Mouse (Mus musculus) intestine, embryonic 14.5 days (tissue): Measurements from ENCODE around the gene Dnttip1. TPM values are rescaled to one million over a fixed set of nuclear protein-coding genes. Genes with fewer than 3 reads are reported as not detected.

Experiments used
- ATAC-seq: fragments of 200-750 bp; cut with Nextera tagmentation; replicated peaks from 2 replicates; pipeline ENCODE4 v1.8.0; 2017; ENCODE audit warnings: low read depth, moderate number of reproducible peaks, moderate TSS enrichment, moderate library complexity; ENCODE audit not compliant: low FRiP score, low TSS enrichment
- DNase-seq: peaks from one replicate; pipeline ENCODE4 v3.0.0-alpha.2; 2018; ENCODE audit warnings: low spot score
- H3K27ac ChIP-seq: fragments of 300-500 bp; sonication (generic); 2 replicates; pipeline ENCODE4 v1.5.1; 2014; ENCODE audit warnings: low read depth, mild to moderate bottlenecking, control low read depth
- H3K27me3 ChIP-seq: fragments of 300-500 bp; sonication (generic); replicated peaks from 2 replicates; pipeline ENCODE4 v1.6.1; 2014; ENCODE audit warnings: low read length, control low read depth; ENCODE audit not compliant: control insufficient read depth, insufficient read depth
- H3K36me3 ChIP-seq: fragments of 300-500 bp; sonication (generic); 2 replicates; pipeline ENCODE4 v1.6.1; 2014; ENCODE audit warnings: low read length, control low read depth; ENCODE audit not compliant: control insufficient read depth, insufficient read depth
- H3K4me1 ChIP-seq: fragments of 300-500 bp; sonication (generic); replicated peaks from 2 replicates; pipeline ENCODE4 v1.6.1; 2014; ENCODE audit warnings: low read length, control low read depth, mixed read lengths; ENCODE audit not compliant: control insufficient read depth, insufficient read depth
- H3K4me2 ChIP-seq: fragments of 300-500 bp; sonication (generic); 2 replicates; pipeline ENCODE4 v1.6.1; 2014; ENCODE audit warnings: low read length
- H3K4me3 ChIP-seq: fragments of 300-500 bp; sonication (generic); 2 replicates; pipeline ENCODE4 v1.5.1; 2014; ENCODE audit warnings: low read depth, low read length, control low read depth, mixed read lengths
- H3K9ac ChIP-seq: fragments of 300-500 bp; sonication (generic); 2 replicates; pipeline ENCODE4 v1.6.1; 2014; ENCODE audit warnings: mild to moderate bottlenecking, low read length
- H3K9me3 ChIP-seq: fragments of 300-500 bp; sonication (generic); 2 replicates; pipeline ENCODE4 v1.6.1; 2016; ENCODE audit warnings: low read length, control low read depth; ENCODE audit not compliant: control insufficient read depth
- WGBS: fragments of 180-500 bp; shearing (Covaris S2); extraction: QIAGEN DNeasy Blood & Tissue Kit; methylation state at CpG from one replicate; pipeline ENCODE4 v1.1.7; 2014; 5-methylcytosine and 5-hydroxymethylcytosine counted together
- polyA plus RNA-seq: library from polyadenylated mRNA; unstranded; fragments of >200 nt; fragmentation: Nextera tagmentation; extraction: Ambion mirVana; gene quantifications from 2 replicates; pipeline ENCODE4 v1.2.1, GENCODE M21; 2014

Gene Dnttip1
- polyA plus RNA-seq, 1 experiment from 2014 or later, result 67.0 TPM

DNA sequence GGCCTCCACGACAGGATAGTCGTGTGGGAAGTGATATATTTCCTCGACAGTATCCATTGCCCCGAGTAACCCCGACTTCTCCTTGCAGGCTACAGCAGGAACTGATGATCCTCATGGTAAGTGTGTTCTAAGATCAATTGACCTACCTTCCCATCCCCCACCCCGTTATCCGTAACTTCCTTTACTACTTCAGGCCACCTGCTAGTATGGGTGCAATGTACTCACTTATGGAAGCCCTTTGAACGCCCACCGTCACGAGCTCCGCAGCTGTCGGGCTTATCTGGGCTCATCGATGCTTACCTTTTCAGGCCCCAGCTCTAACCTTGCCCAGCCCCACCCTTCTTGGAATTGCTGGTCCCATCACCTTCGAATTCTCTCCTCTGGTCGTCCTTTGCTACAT lies 24.5 kb downstream of the Dnttip1 start:
- DNase-seq, result peak; percentile 60
- Histone ChIP-seq H3K27me3 (no peaks in the 10 kb centered on the region), H3K4me3 (peak overlapping the region; percentile 98), H3K36me3 (peaks cover 54% of the 10 kb centered on the region), H3K27ac (peak overlapping the region; percentile 51; the same call in 1 of the 2 replicates), H3K4me1 (peaks cover 19% of the 10 kb centered on the region), H3K9ac (peak overlapping the region; percentile 88), H3K9me3 (no peaks in the 10 kb centered on the region), H3K4me2 (peak overlapping the region; percentile 83)
- no peak for ATAC-seq
- 3% methylated on average over 15 of the region's 15 CpGs for whole genome bisulfite sequencing

GRCm38 (mm10) chr2:164771123-164771522 lies 25.3 kb downstream of the Dnttip1 start:
- H3K4me3 ChIP-seq, result peak overlapping the region; percentile 98
- H3K9ac ChIP-seq, result peak overlapping the region; percentile 88; the same call in 1 of the 2 replicates
- H3K36me3 ChIP-seq, result peaks cover 45% of the 10 kb centered on the region
- peak overlapping the region; percentile 83 for H3K4me2 ChIP-seq
- no peak for ATAC-seq
- peaks cover 19% of the 10 kb centered on the region for H3K4me1 ChIP-seq
- H3K27ac ChIP-seq, result no peak overlapping the region
- H3K9me3 ChIP-seq, result no peaks in the 10 kb centered on the region
- 73% methylated on average over 8 of the region's 8 CpGs for WGBS
- H3K27me3 ChIP-seq, result no peaks in the 10 kb centered on the region
- no peak for DNase-seq

DNA sequence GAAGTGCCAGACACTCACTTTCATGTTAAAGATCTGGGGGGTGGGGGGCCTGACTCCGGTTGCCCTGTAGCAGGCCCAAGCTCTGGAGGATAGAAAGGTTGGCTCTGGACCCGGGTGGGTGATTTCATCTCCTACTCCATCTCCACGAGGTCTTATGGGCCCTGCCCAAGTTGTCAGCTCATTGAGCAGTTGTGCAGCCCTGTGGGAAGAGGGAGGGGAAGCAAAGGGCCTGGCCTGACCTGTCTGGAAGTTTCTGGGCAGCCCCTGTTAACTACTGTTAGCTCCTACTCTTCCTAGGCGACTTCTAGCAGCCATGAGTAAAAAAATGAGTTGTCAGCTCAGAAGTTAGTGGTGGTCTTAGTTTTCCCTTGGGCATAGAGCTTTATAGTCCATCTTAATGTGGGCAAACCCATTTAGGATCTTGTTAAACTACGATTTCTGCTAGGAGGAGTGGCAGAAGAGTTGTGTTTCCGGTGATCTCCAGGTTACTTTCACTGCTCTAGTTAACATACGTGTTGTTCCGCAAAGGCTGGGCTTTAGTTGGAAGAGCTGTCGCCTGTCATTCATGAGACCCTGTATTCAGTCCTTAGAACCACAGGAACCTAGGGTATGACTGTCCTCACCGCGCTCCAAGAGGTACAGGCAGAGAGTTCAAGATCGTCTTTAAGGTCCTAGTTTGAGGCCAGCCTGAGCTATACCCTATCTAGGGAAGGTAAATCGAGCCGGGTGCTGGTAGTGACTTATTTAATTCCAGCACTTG lies 27.6 kb downstream of the Dnttip1 start:
- no peak overlapping the region for H3K27ac ChIP-seq
- H3K9ac ChIP-seq, result no peak overlapping the region
- H3K4me2 ChIP-seq, result no peak overlapping the region
- no peaks in the 10 kb centered on the region for H3K27me3 ChIP-seq
- H3K4me1 ChIP-seq, result peaks cover 19% of the 10 kb centered on the region
- ATAC-seq (no peak), DNase-seq (no peak)
- 80% methylated on average over 14 of the region's 14 CpGs for WGBS
- peaks cover 23% of the 10 kb centered on the region for H3K36me3 ChIP-seq
- no peak overlapping the region for H3K4me3 ChIP-seq
- H3K9me3 ChIP-seq, result no peaks in the 10 kb centered on the region

DNA sequence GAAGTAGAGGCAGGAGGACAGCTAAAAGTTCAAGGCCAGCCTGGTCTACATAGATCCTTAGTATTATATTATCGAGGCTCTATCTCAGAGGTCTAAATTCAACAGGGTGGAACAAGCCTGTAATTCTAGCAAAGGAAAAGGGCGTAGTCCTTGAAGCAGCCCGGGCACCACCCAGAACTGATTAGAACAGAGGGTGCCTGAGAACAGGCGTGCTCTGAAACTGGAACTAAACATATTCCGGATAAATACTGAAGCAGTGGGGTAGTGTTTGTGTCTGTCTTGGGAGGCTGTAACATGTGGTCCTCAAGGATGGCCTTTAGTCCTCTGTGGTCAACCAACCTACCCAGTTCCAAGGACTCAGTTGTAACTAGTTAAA lies 28.2 kb downstream of the Dnttip1 start:
- H3K27ac ChIP-seq, result no peak overlapping the region
- no peaks in the 10 kb centered on the region for H3K9me3 ChIP-seq
- no peak overlapping the region for H3K4me3 ChIP-seq
- no peak overlapping the region for H3K4me2 ChIP-seq
- H3K4me1 ChIP-seq, result peaks cover 19% of the 10 kb centered on the region
- no peaks in the 10 kb centered on the region for H3K27me3 ChIP-seq
- peaks cover 22% of the 10 kb centered on the region for H3K36me3 ChIP-seq
- no peak overlapping the region for H3K9ac ChIP-seq
- WGBS, result 77% methylated on average over 5 of the region's 5 CpGs
- DNase-seq (no peak), ATAC-seq (no peak)

- no peak for ATAC-seq
- H3K9ac ChIP-seq, result no peak overlapping the region
- H3K9me3 ChIP-seq, result no peaks in the 10 kb centered on the region
- H3K4me2 ChIP-seq, result no peak overlapping the region
- H3K36me3 ChIP-seq, result peaks cover 20% of the 10 kb centered on the region
- no peaks in the 10 kb centered on the region for H3K27me3 ChIP-seq
- H3K27ac ChIP-seq, result no peak overlapping the region
- peaks cover 11% of the 10 kb centered on the region for H3K4me1 ChIP-seq
- 80% methylated on average over 6 of the region's 6 CpGs for WGBS
- no peak for DNase-seq
- H3K4me3 ChIP-seq, result no peak overlapping the region
These were observed 30.3 kb downstream of the Dnttip1 start for GRCm38 (mm10) chr2:164776130-164776529.

GRCm38 (mm10) chr2:164776801-164777200 lies 31.0 kb downstream of the Dnttip1 start:
- WGBS, result 64% methylated on average over 17 of the region's 17 CpGs
- Histone ChIP-seq H3K27me3 (no peaks in the 10 kb centered on the region), H3K4me3 (no peak overlapping the region), H3K9me3 (no peaks in the 10 kb centered on the region), H3K36me3 (peaks cover 14% of the 10 kb centered on the region), H3K4me2 (no peak overlapping the region), H3K4me1 (peaks cover 5% of the 10 kb centered on the region; the same call in 1 of the 2 replicates), H3K27ac (no peak overlapping the region), H3K9ac (no peak overlapping the region)
- ATAC-seq (no peak), DNase-seq (no peak)

GRCm38 (mm10) chr2:164777246-164778014 lies 31.6 kb downstream of the Dnttip1 start:
- DNase-seq, result no peak
- no peak overlapping the region for H3K9ac ChIP-seq
- no peak for ATAC-seq
- H3K4me3 ChIP-seq, result no peak overlapping the region
- H3K36me3 ChIP-seq, result peaks cover 7% of the 10 kb centered on the region
- no peaks in the 10 kb centered on the region for H3K27me3 ChIP-seq
- no peaks in the 10 kb centered on the region for H3K9me3 ChIP-seq
- WGBS, result 84% methylated on average over 30 of the region's 30 CpGs
- H3K4me2 ChIP-seq, result no peak overlapping the region
- no peaks in the 10 kb centered on the region for H3K4me1 ChIP-seq
- H3K27ac ChIP-seq, result no peak overlapping the region

- Histone ChIP-seq H3K4me2 (no peak overlapping the region), H3K4me1 (no peaks in the 10 kb centered on the region), H3K9me3 (no peaks in the 10 kb centered on the region), H3K4me3 (no peak overlapping the region), H3K9ac (no peak overlapping the region), H3K27me3 (no peaks in the 10 kb centered on the region), H3K36me3 (peaks cover 2% of the 10 kb centered on the region; the same call in 1 of the 2 replicates), H3K27ac (no peak overlapping the region)
- 90% methylated on average over 11 of the region's 11 CpGs for WGBS
- no peak for ATAC-seq
- no peak for DNase-seq
These were observed 32.2 kb downstream of the Dnttip1 start for GRCm38 (mm10) chr2:164778015-164778287.
